Mouse (Mus musculus) gastrocnemius, postnatal 25 days (tissue): Measurements from ENCODE around the gene Pcgf5. TPM values are rescaled to one million over a fixed set of nuclear protein-coding genes. Genes with fewer than 3 reads are reported as not detected.

Experiments used
- DNase-seq: peaks from one replicate; pipeline ENCODE4 v3.0.0; 2022
- long read RNA-seq, 2 experiments: library from polyadenylated mRNA; stranded (forward); transcript quantifications; one replicate each; pipeline ENCODE4 v2.0.0; 2021
- total RNA-seq, 2 experiments: library from RNA; stranded (reverse); gene quantifications; 1 replicate in 1 of 2; 2 replicates in 1 of 2; pipeline ENCODE4 v1.2.3; 2021

Gene Pcgf5
- 10 to 100 TPM; 23.5 to 26.8 TPM for total RNA-seq
- long read RNA-seq, experiment 1, full-length matches to known transcripts: 16 of 27 reads
- long read RNA-seq, experiment 1, partial matches to known transcripts: 3 of 27 reads
- long read RNA-seq, experiment 1, other reads (novel, unspliced or antisense): 8 of 27 reads
- long read RNA-seq, experiment 2, full-length matches to known transcripts: 13 of 28 reads
- long read RNA-seq, experiment 2, partial matches to known transcripts: 0 of 28 reads
- long read RNA-seq, experiment 2, other reads (novel, unspliced or antisense): 15 of 28 reads

DNA sequence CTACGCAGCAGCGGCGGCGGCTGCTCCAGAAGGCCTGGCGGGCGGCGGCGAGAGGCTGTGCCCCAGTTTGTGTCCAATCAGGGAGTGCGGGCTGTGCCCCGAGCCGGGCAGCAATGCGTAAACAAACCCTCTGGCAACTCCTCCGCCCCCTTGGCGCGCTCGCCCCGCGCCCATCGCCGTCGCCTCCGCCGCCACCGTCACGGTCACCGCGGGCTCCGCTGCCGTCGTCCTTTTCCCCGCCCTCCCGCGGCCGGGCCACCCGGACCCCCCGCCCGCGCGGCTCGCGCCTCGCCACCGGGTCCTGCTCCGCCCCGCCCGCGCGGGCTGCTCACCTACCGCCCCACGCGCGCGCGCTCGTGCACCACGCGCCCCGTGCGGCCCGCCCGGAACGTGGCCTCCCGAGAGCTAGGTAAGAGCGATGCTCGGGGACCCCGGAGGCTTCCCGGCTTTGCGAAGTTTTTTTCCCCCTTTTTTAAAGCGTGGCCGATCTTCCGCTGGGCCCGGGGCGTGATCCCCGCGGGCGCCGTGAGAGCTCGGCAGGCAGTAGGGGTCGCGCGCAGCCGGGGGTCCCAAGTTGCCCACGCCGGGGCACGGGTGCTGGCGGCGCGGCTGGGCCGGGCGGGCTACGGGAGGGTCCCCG, at the start of gene Pcgf5:
Gene Pcgf5 (plus strand): TSS at position 149 of the 640 bp plus-strand sequence.
- peak; percentile 88 for DNase-seq

DNA sequence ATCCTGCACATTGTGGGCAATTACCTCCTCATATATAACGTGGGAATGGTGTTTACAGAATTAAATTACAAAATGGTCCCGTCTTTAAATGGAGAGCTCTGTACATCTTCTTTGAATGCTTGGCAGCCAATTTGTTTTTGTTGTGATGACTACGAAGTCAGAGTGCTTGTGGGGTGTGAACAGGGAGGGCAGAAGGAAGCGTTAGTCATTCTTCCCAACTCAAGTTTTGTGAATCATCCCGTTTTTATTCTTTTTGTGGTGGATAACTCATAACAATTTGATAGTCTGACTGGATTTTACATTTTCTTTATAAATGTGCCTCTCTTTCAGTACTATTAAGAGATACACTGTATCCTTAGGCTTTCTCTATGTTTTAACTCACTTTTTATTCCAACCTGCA, 42.6 kb upstream of the Pcgf5 start:
- DNase-seq: no peak

DNA sequence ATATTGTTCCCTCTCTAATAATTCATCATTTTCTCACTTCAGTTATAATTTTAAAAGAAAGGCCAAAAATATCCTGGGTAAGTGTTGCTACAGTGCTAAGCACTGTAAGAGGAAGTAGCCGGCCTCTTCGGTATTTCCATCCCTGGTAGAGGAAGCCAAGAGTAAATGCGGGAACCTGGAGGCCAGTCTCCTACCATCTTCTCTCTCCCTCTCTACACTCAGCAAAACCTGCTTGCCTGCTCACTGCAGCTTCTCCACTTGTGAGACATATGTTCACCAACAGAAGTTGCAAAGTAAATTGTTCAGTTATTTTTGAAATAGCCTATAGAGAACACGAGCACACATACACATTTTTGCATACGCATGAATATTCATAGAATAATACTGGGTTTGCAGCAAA, 34.1 kb upstream of the Pcgf5 start:
- no peak for DNase-seq

DNA sequence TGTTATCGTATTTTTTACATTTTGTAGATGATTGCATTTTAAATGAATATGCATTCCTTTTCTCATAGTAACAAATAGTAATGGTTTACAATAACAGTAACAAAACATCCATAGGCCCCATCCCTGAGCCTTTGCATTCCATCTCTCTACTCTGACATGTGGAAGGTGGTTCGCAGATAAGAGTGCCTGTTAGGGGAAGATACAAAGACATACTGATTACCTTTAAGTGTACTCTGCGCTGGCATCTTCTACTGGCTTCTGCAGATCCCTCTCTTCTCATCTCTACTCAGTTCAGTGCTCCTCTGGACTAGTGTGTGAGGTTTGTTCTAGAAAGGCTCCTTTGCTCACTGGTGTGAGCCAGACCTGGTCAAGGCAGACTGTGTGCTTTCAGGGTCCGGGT, 28.4 kb upstream of the Pcgf5 start:
- no peak for DNase-seq

DNA sequence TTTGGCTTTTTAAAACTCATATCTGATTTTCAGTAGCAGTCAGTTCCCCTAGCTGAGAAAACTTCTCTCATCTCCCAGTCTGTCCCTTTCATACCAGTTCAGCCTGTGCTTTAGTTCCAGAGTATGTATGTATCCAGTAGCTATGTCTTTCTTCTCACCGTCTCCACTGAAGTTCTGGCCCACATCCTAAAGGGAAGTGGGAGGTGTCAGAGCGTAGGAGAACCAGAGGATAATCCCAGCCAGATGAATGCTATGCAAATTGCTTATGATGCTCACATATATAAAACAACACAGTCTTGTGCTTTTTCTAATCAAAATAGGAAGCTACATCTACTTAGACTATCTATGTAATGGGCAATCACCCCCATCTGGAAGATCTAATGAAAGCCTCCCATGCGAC, 27.0 kb upstream of the Pcgf5 start:
- no peak for DNase-seq

DNA sequence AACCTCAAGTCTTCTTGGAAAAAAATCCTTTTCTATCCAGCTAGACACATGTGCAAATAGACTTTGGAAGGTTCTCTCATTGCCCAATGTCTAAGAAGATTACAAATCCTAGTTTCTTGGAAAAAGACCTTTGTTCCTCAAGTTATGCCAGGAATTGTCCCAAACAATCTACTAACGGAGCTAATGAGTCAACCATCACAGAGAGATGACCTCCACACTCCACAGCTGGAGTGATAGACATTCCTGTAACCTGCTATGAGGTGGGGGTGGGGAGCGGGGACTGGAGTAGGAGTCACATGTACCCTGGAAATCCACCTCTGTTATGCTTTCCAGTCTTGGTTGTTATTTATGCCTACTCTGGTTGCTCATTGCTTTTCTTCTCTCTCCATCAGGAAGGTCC, 24.8 kb upstream of the Pcgf5 start:
- no peak for DNase-seq

DNA sequence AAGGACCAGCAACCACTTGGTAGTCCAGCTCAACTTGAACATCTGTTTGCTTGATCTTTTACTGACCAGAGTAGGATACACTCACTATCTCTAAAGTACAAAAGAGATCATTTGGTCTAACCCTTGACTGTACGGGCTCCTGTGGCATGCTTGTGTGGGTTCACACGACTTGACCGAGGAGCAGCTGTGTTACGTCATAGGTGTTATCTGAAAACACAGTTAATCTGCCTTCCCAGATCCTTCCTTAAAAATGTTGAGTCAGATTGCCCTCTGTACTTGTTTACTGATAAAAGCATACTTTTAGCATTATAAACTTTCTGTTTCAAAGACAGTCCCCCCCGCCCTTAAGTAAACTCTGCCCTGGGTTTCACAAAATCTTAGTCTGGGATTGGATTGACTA, 19.4 kb upstream of the Pcgf5 start:
- no peak for DNase-seq

DNA sequence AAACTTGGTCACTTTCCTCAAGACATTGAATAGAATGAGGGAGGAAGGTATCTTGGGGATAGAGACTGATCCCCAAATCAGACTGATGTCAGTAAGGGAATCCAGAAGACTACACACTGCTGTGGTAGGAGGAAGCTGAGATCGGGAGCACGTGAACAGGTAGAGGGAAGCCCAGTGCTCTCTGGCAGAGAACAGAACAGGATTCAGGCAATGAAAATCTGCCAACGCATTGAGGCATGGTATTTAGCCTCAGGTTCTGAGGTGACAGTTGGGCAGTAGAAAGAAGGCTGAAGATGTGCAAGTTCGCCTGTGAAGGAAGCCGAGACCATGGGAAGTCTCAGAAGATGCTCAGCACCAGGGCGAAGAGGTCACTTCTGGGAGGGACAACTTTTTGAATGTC, 733 bp upstream of the Pcgf5 start:
- no peak for DNase-seq

DNA sequence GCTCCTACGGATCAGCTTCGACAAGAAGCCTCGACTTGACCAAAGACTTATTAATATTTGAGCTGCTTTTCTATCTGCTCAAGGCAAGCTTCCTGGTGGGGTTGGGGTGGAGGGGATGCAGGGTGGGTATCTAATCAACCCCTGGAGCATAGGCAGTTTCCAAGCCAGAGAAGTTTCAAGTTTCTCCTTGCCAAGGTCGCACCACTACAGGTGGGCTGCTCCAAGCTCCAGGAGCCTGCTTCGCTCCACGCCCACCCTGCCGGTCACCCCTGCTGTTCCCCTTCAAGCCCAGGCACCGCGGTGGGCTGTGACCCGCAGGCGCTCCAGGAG, 313 bp upstream of the Pcgf5 start:
- no peak for DNase-seq

DNA sequence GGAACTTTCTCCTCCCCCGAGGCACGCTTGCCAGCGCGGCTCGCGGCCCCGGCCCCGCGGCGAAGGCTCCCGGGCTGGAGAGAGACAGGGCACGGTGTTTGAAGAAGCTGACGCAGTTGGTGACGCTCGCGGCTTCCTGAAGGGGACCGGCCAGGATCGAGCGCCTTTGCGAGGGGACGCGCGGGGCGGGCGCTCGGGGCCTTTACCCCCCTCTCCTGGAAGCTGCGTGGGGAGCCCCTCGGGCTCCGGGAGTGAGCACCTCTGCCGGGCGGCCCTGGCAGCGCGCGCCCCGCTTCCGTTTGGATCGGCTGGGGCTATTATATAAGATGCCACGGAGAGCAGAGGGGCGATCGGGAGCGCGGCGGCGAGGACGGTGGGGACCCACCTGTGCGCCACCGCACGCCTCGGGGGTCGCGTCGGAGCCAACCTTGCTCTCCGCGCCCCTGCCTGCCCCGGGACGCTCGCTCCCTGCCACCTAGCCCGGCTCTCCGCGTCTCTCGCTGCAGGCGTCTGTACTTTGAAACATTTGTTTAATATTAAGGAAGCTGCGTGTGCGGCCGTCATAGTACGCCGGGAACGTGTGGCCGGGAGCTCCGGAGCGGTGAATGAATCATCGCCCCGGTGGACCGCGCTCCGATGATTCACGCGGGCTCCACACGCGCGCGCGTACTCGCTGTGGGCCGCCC, 835 bp downstream of the Pcgf5 start:
- peak; percentile 59 for DNase-seq

DNA sequence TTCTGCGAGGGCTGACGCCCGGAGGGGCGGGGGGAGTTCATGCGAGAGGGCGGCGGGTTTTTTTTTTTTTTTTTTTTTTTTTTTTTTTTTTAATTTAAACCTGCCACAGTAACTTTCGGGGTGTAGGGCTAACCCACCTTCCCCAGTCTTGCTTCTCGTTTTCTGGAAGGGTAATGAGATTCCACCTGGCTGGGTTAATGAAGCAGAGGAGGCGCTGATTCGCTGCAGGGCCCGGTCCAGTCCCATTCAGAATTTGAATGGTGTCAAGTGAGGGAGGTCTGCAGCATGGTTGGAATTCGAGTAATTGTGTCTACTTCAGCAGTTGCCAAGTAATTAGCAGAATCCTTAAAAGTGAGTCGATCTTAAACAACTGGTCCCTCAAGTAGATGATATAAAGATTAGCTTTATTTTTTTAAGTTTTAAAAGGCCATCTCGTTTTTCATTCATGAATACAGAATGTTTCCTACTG, 1.4 kb downstream of the Pcgf5 start:
- DNase-seq: no peak

DNA sequence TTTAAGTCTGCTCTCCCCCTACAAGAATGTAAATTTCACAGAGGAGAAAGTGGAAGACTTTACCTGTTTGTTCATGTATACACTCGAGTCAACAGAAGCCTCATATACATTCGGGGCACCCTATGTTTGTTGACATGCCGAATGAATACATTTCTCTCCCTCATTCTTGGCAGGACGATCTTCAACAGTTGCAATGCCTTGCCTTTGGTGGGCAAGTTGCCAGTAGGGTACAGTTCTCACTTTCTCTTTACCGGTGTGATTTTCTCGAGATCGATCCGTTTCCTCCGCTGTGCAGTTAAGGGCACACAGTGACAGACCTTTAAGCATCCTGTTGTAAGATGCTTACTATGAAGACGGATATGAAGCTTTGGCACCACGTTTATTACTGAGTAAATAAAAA, 2.1 kb downstream of the Pcgf5 start:
- no peak for DNase-seq

DNA sequence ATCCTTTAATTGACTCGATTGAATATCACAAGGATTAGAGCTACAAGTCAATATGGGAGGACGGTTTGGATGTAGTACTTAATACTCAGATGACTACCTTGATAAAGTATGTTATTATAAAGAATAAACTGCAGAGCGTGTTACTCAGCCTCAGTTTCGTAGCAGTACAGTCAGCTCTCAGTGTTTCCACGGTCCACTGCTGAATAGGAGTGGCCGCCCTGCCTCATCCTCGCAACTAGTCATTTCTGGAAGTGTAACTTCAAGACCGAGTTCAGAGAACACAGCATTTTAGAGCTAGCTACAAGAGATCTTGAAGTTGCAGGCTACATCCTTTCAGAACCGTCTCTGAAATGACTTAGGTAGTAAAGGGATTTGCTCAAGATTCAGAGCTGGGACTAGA, 2.8 kb downstream of the Pcgf5 start:
- DNase-seq: no peak

DNA sequence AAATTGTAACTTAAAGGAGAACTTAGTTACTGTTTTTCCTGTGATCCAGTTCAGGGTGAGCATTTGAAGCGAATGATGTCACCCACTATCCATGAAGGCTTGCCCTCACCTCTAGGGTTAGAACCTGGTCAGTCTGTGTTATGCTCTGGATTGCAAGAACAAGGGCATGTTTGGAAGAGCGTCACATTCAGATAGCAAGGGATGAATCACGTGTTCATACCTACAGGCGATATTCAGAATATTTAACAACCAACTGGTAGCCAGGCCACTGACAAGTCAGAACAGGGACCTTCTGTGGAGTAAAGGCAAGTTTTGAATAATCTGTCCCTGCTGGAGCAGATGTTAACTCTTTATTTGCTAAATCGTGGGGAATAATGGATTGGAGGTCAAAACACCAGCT, 14.4 kb downstream of the Pcgf5 start:
- DNase-seq: no peak

DNA sequence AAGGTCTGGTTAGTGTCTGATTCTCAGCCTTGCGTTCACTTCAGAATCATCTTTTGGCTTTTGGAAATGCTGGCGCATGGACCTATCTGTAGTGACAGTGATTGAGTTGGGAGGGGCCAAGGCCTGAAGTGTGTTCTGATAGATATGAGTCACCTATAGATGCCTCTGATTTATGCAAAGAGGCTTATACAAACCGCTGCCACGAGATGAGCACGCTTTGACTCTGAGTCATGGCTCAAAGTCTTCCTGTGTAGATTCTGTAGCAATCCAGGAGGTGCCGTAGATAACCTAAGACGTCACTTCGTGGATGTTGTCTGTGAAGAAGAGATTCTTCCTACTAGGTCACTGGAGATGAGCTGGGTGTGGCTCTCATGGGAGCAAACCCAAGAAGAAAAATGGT, 16.6 kb downstream of the Pcgf5 start:
- no peak for DNase-seq

DNA sequence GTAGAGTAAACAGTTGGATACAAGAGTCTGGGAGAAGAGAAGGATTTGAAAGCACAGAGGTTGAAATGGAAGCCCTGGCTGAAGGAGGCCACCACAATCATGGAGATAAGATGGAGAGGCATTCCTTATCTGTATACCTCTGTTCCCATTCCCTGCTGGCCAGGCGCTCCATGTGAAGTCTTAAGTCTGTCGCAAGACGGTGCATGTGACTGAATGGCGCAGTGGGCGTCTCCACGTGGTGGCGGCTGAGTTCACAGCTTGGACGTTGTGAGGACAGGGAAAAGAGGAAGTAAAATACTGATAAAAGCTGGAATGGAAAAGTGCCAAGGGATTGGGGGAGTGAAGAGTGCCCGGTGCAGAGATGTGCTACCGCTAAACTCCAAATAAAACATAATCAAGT, 23.4 kb downstream of the Pcgf5 start:
- no peak for DNase-seq

DNA sequence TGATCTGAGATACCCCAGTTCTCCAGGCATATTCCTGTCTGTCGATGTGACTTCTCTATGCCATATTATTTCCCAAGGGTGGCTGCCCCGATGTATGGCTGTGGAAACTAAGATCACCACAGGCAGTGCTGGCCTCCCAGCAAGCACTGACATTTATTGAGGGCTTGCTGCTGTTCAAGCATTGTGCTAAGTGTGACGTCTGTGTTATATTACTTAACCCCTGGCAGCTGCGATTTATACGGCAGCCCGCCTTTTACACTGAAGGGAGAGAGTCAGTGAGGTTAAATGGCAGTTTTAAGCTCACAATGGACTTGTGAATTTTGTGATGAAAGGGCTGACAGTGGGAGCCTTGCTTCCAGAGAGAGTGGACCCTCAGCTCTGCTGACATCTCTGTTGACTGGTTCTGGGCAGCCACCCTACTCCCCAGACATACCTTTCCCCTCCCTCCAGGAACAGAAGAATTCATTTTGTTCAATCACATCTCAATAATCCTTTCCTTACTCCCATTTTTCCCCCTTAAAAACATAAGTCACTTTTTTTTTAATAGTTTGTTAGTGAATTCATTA, 25.0 kb downstream of the Pcgf5 start:
- no peak for DNase-seq

DNA sequence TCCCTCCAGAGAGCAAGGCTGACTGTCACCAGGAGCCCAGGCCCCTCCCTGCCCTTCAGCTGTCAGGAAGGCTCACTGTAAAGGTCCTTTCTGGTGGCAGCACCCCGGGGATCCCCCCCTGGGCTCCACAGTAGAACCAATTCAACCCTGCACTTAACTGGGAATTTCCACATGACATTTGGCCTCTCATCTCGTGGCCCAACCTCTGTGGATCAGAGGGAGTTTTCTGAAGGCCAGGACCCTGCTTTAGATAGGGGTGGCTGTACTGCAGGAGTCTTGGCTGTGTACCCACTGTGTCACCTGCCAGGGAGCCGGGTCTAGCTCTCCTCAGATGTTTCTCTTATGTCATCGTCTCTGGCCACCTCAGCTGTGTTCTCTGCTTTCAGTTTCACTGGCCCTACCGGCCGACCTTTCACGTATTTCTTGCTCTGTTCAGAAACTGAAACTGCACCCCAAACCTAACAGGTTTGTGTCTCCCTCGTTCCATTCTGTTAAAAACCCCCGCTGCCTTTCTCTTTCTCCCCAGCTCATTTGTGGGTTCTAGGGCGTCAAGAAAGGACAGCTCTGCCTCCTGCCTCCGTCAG, 27.2 kb downstream of the Pcgf5 start:
- DNase-seq: peak; percentile 62

DNA sequence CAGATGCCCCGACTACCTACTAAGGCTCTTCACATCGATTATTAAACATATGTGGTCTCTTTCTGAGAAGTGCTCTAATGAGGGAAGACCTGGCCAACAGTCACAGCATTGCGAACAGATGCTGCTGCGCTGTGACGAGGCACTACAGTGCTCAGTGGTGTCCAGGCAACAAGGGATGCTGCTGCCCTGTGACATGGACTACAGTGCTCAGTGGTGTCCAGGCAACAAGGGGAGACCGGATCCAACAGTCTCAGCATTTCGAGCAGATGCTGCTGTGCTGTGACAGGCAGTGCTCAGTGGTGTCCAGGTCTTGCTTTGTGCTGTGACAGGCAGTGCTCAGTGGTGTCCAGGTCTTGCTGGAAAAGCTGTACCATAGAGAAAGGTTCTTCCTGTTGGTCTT, 29.6 kb downstream of the Pcgf5 start:
- DNase-seq: no peak

DNA sequence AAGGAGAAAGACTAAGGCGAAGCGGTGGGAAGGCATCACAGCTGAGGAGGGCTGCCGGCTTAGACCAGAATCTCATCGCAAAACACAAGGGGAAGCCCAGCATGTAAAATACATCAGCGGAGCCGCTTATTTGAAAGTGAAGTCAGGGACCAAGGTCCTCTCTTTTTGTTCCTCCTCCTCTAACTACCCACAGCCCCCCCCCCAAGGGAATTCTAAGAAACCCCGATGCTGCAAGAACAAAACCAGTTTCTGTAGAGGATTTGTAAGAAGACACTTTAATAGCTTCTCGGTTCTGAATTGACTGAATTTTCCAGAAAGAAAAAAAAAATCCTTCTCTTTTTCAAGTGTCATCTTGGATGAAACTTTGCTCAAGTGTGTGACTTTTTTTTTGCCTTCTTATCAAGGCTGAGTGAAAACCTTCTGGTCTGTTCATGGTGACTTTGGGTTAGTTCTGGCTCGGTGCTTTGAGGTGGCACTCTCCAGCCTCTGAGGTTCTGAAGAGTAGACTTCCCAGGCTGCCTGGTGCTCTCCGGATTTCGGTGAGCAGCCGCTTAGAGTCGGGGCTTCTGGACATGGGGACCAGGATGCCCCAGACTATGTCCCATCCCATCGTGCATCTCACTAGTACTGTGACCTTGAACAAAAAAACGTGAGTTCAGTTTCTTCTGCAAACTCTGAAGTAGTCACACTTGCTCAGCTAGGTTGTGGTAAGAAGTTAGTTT, 30.6 kb downstream of the Pcgf5 start:
- DNase-seq: no peak

DNA sequence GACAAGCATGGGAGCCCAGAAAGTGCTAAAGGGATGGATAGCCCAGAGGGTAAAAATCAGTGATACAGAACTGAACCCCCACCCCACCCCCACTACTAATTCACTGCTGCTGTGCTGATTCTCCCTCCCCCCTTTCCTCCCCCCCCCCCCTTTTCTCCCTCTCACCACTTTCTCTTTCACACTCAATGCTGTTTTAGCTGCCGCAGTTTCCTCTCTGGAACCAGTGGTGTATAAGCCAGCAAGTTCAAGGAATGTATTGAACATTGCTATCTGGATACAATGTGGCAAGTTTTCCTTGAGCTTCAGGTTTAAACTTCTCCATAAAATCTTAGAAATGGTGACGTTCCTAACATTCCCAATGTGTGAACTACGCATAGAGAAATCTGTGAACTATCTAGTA, 34.8 kb downstream of the Pcgf5 start:
- DNase-seq: no peak

DNA sequence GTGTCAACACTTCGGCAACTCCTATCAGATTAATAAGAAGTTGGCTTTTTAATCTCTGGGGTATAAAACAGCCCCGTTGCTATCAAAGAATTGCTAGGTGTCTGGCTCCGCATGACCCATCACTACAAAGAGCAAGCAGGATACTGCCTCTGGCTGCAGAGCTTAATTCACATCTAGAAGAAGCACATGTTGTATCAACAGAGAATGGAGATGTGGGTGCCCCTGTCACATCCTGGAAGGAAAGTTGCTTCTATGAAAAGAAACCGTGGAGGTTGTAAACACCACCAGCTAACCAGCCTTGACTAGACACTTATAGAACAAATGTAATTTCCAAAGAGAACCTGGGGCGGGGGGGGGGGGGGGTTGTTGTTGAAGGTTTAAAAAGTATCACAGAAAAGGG, 35.9 kb downstream of the Pcgf5 start:
- no peak for DNase-seq
